Mouse (Mus musculus) heart, postnatal 0 days (tissue): Measurements from ENCODE around the gene Atp2b4.

Experiments used
- CTCF ChIP-seq: IDR thresholded peaks from 2 replicates; pipeline ENCODE4 v1.5.1; 2016; ENCODE audit warnings: antibody characterized with exemption, control low read depth, low read depth
- EP300 ChIP-seq: IDR thresholded peaks from 2 replicates; pipeline ENCODE4 v1.6.1; 2016; ENCODE audit warnings: antibody characterized with exemption, low read depth

DNA sequence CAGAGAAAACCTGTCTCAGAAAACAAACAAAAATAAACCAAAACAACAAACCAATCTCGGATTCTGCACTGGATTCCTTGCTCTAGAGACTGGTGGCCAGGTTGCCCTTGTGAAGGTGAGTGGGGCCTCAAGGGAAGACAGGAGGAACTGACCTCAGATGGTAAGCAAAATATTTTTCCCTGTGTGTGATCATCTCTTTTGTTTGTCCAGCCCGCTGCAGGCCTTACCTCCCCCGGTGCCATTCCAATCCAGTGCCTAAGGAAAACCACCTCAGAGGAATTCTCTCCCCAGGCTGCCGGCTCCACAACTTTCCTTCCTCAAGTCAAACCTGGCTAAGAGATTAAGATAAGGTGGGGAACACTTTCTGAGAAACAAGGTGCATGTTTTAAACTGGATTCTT is 108.6 kb downstream of the Atp2b4 start:
- TF ChIP-seq CTCF (no peak), EP300 (no peak)
